Mouse (Mus musculus) ovary, postnatal 14 days (tissue): ENCODE results near the gene Gm10840.
A peak's percentile ranks its signal among the peaks of the same experiment; 100 is the strongest.
"Not testable (repeated sequence)": the region's sequence is repeated elsewhere in the genome, so short reads cannot be mapped to it uniquely, and the experiment has no call there.

ENCODE experiments used
- DNase-seq: peaks from one replicate; pipeline ENCODE4 v3.0.0; 2022; ENCODE audit warnings: low spot score

Gene Gm10840

DNA sequence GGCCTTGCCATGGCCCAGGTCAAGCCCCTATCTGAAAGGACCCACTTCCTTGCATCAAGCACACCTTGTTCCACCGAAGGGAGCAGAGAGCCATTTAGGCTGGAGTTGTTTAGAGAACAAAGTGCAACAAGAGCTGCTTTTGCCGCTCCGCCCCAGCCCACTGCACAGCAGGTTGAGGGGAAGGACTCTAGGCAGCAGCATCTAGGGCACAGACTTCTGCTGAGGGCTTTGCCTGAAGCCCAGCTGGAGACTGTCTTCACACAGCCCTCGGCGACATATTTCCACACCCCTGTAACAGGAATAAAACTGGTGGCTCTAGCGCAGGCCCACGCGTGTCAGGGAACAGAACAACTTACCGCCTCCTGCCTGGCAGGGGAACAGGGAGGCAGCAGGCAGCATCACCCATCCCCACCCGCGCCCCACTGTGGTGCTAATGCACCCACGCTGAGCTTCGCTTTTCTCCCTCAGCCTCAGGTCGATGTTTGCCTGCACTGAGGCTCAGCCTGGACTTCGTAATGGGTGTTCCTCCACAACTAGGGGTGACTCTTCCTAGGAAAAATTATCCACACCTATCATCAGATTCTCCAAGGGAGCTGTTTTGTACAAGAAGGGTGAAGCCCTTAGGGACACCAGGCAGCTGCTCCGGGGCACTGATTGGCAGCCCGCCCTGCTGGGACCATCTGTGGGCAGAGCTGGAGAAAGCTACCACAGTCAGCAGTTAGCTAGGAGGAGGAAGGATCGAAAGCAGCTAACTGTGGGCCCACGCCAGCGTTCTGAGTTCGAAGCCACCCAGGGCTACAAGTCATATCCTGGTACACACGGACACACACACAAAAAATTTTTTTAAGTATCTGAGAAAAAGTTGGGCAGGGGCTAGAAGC is at the start of gene Gm10840, which contains the start of gene Limd2:
Gene Gm10840 (plus strand): TSS at position 10 of the 881 bp plus-strand sequence.
Gene Limd2 (minus strand): TSS at position 20 of the 881 bp plus-strand sequence.
- no peak for DNase-seq

DNA sequence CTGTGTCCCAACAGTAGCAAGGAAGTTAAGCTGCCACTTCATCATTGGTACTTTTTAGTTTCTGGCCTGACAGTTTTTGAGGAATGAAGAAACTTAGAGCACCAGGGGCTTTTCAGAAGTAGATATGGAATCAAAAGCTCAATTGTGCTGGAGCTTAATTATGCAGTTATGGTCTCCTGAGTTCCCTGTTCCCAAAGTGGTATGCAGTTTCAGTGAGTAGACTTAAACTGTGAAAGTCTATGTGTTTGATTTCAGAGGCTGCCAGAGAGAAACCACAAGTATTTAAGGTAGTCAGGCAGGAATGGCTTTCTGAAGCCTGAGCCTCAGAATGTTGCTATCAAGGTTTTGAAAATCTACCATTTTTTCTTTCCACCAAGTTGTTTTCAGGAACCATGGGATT is 49.0 kb upstream of the Gm10840 start:
- DNase-seq: no peak

DNA sequence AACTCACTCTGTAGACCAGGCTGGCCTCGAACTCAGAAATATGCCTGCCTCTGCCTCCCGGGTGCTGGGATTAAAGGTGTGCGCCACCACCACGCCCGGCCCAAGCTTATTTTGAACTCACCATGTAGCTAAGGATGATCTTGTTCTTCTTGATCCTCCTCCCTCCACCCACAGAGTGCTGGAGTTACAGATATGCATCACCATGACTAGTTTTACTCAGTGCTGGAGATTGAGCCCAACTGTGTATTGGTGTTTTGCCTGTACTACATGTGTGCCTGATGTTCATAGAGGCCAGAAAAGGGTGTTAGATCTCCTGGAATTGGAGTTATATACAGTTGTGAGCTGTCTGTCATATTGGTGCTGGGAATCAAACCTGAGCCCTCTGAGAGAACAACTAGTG is 38.4 kb upstream of the Gm10840 start:
- no peak for DNase-seq

DNA sequence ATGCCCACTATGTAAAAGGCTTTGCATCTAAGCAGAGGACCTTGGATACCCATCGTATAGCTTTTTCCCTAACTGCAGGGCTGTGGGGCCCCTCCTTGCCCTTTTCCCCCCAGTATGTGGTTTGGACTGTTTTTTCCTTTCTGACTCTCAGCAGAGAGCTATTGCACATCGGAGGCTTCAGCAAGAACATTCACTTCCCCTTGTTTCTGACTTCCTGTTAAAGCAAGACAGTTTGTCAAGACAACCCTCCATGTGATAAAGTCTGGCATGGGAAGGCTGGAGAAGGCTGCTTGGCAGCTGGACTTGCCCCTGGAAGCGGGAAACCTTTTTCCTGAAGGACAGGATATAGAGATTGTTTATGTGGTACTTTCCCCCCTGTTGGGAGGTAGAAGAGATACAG is 37.9 kb upstream of the Gm10840 start:
- DNase-seq: no peak

DNA sequence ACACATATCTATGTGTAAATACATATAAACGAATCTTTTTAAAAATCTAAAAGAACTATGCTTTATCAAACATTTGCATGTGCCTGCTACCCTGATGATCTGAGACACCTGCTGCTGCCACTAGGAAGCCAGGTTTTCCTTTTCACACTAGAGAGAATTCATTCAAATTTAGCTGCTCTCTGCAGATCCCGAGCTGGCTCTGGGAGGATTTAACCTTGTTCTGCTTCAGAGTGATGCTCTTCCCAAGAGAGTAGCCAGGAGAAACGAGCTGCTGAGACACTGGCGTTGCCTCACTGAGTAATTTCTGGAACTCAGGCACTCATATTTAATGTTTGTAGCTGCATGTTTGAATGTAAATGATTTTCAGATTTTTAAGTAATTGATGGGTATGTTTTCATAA is 35.9 kb upstream of the Gm10840 start:
- no peak for DNase-seq

DNA sequence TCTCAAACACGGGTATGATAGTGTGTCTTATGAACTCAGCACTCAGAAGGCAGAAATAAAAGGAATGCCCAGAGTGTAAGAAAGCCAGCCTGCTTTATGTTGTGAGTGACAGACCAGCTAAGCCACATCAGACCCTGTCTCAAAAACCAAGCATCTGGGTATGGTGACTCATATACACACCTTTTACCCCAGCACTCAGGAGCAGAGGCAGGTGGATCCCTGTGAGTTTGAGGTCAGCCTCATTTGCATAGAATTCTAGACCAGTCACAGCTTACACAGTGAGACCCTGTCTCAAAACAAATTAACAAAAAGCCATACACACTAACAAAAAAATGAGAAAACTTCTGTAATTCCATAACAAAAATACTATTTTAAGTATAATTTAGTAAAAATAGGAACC is 34.8 kb upstream of the Gm10840 start:
- no peak for DNase-seq

DNA sequence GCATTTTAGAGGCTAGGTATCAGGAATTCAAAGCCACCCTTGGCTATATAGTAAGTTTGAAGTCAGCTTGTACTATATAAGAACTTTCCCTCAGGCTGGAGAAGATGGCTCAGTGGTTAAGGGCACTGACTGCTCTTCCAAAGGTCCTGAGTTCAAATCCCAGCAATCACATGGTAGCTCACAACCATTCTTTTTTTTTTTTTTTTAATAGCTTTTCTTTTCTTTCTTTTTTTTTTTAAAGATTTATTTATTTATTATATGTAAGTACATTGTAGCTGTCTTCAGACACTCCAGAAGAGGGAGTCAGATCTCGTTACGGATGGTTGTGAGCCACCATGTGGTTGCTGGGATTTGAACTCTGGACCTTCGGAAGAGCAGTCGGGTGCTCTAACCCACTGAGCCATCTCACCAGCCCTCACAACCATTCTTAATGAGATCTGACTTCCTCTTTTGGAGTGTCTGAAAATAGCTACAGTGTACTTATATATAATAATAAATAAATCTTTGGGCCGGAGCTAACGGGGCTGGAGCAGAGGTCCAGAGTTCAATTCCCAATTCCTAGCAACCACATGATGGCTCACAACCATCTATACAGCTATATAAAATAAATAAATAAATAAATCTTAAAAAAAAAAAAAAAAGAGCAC is 33.8 kb upstream of the Gm10840 start:
- DNase-seq: not testable (repeated sequence)

DNA sequence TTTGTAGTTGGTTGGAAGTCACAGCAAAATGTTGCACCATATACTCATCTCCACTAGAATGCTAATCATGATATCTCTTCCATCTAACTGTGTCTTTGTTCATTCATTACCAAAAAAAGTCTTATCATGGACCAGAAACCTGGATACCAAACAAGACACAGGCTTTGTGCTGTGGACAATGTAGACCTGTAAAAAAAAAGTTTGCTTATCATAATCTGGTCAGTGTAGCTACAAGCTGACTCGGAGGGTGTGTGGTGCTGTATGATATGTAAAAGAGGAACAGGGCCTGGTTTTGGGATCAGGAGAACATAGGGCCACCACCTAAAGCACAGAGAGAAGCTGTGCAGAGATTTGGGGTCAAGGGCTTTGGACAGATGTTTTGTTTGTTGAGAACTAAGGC is 31.2 kb upstream of the Gm10840 start:
- no peak for DNase-seq

DNA sequence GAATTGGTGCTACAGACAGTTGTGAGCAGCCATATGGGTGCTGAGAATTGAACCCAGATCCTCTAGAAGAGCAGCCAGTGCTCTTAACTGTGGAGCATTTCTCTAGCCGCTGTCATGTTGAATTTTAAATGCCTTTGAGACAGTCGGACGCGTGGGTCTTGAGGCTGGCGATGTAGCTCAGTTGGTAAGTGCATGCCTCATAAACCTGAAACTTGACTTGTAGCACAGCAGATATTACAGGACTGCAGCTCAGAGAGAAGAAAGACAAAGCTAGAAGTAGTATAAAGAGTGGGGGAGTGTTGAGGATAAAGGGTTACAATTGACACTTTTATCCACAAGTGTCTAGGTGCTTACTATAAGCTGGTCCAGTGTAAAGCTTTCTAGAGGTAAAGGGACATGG is 28.1 kb upstream of the Gm10840 start:
- DNase-seq: no peak

DNA sequence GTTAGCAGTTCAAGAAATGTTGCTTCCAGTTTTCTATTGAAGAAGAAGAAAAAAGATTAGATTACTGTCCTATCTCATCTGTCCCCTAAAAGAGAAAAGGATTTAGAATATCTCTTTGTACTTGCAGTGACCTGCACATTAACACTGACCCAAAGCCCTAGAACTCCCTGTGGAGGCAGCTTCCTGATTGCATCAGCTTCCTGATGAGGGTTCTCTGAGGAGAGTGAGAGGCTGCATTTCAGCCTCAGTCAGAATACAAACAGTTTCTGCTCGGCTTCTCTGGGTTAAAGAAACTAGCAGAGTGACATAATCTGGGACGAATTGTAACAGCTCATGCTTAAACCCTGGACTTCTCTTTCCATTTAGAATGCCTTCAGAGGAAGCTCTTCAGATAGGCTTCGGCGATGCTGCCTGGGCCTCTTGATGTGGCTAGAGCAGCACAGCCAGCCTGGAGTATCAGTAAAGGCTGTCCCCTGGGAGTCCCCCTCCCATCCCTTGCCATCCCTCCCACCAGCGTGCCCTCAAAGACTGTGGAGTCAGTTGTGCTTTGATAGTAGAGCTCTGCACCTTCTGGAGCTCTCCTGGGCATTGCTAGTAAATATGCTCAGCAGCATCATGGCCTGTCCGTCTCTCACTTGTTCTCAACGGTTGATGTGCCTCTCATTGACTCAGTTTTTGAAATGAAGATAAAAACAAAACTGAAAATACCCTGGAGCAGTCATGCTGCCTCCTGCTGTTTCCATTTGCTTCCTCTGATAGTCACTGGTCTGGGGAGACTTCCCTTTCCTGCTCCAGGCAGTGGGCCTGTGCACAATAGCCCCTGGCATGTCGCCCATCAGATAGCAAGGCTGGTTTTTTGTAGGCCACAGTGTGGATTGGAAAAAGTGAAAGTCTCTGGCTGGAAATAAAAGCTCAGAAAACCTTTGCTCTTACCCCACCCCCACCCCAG is 25.8 kb upstream of the Gm10840 start:
- peak; percentile 75 for DNase-seq

DNA sequence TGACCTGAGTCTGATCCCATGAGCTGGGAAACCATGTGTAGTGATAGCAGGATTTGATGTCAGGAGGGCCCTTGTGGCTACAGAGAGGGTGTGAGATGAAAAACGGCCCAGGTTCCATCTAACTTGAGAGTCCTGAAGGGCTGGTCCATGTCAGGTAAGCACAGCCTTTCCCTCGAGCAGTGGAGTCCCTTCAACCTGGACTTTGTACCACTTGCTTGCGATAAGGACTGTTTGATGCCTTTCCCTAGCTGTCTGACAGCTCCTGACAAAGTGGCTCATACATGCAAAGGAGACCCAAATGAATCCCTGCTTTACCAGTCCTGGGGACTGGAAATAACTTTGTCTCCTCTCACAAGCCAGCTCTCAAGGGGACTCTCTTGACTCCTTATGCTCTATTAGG is 9.4 kb upstream of the Gm10840 start:
- no peak for DNase-seq

DNA sequence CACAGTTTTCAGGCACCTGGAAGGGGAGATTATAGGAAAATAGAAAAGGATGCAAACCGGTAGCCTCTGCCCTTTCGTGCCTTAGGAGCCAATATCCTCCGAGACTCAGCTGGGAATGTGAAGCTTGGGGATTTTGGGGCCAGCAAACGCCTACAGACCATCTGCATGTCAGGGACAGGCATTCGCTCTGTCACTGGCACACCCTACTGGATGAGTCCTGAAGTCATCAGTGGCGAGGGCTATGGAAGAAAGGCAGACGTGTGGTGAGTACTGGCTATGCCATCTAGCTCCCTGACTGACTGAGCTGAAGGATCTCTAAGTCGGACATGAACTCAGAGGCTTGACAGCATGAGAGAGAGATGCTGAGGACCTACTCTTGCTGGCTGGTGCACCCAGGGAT is 8.5 kb upstream of the Gm10840 start:
- no peak for DNase-seq

DNA sequence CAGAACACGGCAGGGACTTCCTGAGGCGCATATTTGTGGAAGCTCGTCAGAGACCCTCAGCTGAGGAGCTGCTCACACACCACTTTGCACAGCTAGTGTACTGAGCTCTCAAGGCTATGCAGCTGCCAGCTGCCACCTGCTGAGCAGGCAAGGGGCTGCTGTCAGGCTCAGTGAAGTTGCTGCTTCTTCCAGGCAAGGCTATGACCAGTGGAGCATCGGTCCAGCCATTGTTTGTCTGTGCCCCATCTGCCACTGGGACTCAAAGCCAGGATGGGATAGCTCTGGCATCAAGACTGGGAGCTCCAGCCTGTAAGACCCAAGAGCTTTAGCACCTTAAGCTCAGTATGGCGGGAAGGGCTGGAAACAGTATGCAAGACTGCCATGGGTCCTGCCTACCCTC is 6.6 kb upstream of the Gm10840 start:
- DNase-seq: no peak

DNA sequence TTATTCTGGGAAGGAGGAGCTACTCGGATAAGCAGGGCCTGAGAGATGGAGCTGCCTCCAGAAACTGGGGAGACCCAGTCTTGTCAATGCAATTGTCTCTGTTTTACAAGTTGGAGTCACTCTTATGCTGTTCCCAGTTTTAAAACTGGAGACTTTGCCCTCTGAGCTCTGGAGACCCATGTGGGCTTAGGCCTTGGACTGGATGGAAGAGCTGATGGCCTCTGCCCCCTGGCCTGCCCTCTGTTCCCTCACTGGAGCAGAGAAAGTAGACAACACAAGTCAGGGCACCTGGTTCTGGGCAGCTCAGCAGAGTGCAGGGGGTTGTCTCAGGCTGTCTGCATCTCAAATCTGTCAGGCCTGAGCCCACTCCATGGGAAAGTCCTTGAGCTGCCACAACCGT is 5.9 kb upstream of the Gm10840 start:
- DNase-seq: no peak

DNA sequence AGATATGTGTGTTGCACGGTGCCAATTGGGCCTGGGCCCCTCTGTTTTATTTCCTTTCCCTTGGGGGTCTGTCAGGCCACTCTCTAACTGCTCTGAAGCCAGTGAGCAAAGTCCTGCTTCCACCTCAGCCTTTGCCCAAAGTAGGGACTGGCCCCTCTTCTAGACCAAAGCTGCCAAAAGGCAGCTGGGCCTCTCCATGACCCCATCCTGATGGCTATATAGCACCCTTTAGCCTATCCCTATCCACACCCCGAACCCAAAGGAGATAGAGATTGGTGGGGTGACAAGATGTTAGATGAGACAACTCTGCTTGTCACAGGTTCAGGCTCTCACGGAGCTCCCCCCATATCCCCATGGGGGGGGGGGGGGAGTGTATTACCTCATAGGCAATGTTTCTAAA is 4.9 kb upstream of the Gm10840 start:
- DNase-seq: no peak

DNA sequence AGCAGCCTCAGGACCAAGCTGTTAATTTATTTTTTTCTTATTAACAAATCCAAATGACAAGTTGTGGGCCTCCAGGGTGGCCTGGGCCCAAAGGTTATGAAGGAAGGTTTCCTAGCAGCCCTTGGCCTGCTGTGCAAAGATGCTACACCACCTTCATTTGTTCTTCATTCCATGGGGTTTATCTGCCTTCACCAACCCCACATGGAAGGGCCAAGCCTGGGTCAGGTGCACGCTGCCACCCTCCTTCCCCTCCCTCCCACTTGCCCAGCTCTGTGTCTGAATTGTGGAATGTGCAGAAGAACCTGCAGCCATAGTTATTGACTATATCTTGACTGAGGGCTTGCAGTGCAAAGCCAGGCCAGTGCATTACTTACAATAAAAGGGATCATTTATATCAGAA is 4.4 kb upstream of the Gm10840 start:
- DNase-seq: no peak

DNA sequence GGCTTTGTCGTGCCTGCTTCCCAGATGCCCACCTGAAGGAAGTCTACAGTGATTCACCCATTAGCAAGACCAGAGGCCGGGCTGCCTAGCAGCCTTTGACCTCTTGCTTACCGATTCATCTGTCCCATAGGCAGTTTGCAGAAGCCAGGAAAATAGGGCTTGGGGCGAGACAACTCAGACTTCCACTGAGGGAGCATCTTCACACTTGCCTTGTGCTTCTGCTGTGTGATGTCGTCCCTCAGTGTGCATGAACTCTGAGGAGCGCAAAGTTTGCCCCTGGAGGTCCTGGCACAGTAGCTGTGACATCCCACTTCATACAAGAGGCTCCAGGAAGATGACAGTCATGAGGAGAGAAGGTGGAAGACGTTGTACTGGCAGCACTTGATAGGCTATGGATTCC is 3.5 kb upstream of the Gm10840 start:
- DNase-seq: no peak

DNA sequence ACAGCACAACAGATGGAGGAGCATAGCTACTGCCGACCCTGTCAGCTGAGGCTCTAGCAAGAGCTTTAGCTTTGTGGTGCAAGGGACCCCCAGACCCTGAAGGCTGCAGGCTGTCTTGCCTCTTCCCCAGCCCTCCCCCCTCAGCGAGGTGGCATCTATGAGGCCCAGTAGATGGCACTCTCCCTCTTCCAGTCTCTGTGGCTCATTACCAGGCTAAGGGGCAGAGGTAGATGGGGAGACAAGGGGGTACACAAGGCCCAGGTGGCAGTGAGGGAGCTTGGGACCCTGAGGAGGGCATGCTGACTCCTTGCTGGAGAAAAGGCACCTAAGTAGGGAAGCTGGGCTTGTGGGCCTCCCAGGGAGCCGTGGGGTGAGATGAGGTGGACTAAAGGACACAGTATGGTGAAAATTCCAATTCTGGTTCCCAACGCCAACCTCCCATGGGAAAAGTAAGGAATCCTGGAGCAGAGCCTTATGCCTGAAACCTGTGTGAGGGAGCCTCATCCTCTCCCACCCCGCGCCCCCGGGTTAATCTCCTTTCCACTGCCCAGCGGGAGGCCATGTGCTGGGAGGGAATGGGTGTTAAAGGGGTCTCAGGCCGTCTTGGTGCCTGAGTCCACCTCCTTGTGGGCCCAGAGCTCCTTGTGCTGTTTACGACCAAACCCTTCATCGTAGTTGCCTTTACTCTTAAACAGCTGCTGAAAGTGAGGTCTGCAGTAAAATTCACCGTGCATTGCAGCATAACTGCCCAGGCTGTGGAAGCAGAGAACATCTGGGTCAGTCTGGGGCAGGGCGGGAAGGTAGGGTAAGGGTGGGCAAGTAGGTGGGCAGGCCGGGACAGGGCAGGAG is 2.3 kb upstream of the Gm10840 start:
- no peak for DNase-seq

DNA sequence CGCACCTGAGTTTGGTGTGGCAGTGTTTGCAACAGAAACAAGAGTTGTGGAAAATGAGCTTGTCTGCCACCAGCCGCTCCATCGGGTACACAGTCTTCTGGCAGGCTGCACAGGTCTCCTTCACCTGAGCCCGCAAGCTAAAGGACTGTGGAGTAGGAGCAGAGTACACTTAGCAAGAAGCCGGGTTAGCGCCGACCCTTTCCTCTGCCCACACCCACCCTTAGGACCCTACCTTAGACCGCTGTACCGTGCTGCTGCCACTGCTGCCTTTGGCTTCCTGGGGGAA is 1.8 kb upstream of the Gm10840 start:
- no peak for DNase-seq

DNA sequence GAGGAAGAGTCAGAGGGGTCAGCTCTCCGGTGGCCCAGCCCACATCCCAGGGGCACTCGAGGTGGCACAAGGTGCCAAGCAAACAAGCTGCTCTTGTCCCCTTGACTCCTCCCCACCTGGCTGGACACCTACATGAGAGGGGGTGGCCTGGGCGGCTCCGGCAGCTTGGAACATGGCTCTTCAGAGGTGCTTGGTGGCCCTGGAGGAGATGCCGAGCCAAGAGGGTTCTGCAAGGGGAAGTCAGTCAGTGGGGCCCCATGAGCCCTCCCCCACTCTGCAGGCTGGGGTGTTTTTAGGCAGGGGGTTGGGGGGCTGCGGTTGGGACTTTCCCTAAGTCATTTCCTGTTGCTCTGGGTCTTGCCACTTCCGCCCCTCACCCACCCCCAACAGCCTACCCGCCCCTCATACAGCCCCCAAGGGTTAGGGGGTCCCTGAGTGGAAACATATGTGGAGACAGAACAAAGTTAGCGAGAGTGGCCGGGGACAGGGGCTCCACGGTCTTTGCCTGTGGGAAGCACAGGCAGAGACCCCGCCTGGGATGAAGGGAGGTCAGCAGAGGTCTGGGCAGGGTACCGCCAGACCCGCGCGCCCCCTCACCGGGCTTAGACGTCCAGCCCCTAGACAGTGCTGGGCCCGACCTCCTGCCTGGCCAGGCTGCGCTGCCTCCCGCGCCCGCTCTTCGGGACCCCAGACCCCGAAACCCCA is 1.3 kb upstream of the Gm10840 start:
- no peak for DNase-seq
